Mouse (Mus musculus) spleen, adult 2 months (tissue): ENCODE measurements around the gene Sh3bgrl. TPM values are rescaled to one million over a fixed set of nuclear protein-coding genes. Genes with fewer than 3 reads are reported as not detected.

Experiments
- DNase-seq, 2 experiments: peaks; one replicate each; pipeline versions ENCODE4 v3.0.0 to v3.0.0-alpha.2; 2012 to 2021; ENCODE audit warnings: low spot score in 2 of 2, low read depth in 1 of 2
- H3K27ac ChIP-seq: fragments of 200-500 bp; 2 replicates; pipeline ENCODE4 v1.5.1; 2012; ENCODE audit warnings: low read length, inconsistent platforms; ENCODE audit not compliant: insufficient read depth
- H3K27me3 ChIP-seq: fragments of 200-500 bp; 2 replicates; pipeline ENCODE4 v1.6.1; 2012; ENCODE audit warnings: mild to moderate bottlenecking, moderate library complexity, low read length, inconsistent platforms; ENCODE audit not compliant: control insufficient read depth, insufficient read depth
- H3K36me3 ChIP-seq: fragments of 200-500 bp; 2 replicates; pipeline ENCODE4 v1.6.1; 2012; ENCODE audit warnings: mild to moderate bottlenecking, low read length, inconsistent platforms; ENCODE audit not compliant: control insufficient read depth, insufficient read depth
- H3K4me1 ChIP-seq: fragments of 200-500 bp; 2 replicates; pipeline ENCODE4 v1.6.1; 2011; ENCODE audit warnings: inconsistent platforms; ENCODE audit not compliant: control insufficient read depth, insufficient read depth, insufficient read length
- H3K4me3 ChIP-seq: fragments of 200-500 bp; 2 replicates; pipeline ENCODE4 v1.5.1; 2011; ENCODE audit warnings: mild to moderate bottlenecking, inconsistent platforms; ENCODE audit not compliant: insufficient read depth, insufficient read length; ENCODE audit errors: extremely low read depth
- CTCF ChIP-seq: fragments of 200-500 bp; IDR thresholded peaks from 2 replicates; pipeline ENCODE4 v1.5.1; 2011; ENCODE audit warnings: mild to moderate bottlenecking, inconsistent platforms; ENCODE audit not compliant: insufficient read depth, insufficient read length, insufficient replicate concordance; ENCODE audit errors: extremely low read depth
- POLR2A ChIP-seq: fragments of 200-500 bp; IDR thresholded peaks from 2 replicates; pipeline ENCODE4 v1.6.1; 2011; ENCODE audit warnings: low read depth, low read length, inconsistent platforms
- WGBS: fragments of 180-500 bp; shearing (Covaris S2); methylation state at CpG from one replicate; pipeline ENCODE4 v1.1.7; 2018; 5-methylcytosine and 5-hydroxymethylcytosine counted together
- polyA plus RNA-seq: library from polyadenylated mRNA; depleted of rRNA; stranded (reverse); fragments of >200 nt; gene quantifications from 2 replicates; pipeline ENCODE4 v1.2.3, GENCODE M21; 2012

The Sh3bgrl gene
- polyA plus RNA-seq, 1 experiment: 4.1 TPM

DNA sequence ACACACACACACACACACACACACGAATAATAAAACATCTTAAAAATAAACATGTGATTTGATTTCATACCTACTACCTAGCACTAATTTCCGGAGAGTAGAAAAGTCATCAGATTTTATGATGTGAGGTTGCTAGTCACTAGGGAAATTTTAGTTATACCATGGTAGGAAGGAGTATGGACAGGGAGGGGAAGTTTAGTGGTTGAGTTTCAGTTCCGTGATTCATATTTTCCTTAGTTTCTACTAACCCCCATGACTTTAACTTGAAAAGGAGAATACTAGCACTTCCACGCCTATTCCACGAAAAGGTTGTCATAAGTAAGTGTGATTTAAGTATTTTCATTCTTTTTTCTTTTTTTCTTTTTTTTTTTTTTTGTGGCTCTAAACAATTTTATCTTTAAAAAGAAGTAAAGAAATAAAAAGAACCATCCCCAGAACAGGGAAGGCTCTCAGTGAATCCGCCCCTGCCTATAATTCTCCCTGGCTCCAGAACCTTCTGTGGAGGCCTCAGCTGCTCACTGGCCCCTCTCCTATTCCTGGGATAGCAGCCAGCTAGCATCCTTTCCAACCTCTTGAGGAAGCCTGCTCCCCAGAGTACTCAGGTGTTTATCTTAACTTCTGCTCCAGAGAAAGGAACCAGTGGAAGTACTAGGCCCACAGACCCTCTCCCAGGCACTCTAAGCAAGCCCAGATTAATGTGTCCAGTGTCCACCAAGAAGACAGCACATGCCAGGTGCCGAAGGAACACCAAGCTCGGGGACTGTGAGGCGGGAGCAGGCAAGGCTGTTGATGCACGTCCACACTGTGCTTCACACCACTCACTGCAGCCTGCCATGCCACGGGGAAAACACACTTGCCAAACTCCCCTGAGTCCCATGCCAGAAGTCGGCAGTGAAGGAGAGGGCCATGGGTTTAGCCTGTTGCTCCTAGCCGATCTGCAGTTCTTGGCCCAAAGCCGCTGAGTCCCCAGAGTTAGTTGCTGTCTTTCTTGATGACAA lies 25.0 kb downstream of the Sh3bgrl start:
- WGBS: 81% methylated on average over 14 of the region's 14 CpGs
- Histone ChIP-seq H3K36me3 (no peaks in the 10 kb centered on the region), H3K27ac (no peak overlapping the region), H3K4me3 (no peak overlapping the region), H3K27me3 (no peaks in the 10 kb centered on the region), H3K4me1 (no peaks in the 10 kb centered on the region)
- DNase-seq: no peak
- no peak for TF ChIP-seq CTCF
- no peak for TF ChIP-seq POLR2A

DNA sequence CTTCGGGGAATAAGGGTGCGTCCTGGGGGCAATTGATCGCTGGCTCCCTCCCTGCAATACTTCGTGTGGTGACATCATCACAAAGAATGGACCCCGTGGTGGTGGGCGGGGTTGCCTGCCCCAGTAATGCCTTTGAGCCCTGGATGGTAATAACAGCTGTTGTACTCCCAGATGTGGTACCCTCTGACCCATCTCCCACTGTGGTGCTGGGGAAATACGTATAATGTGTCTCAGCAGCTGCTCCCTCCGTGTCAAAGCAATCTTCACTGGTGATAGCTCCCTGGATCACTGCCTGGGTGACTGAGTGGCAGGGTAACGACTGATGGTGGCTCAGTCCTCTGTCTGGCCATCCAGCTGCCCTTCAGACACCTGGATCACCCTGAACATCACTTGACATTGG lies 26.0 kb downstream of the Sh3bgrl start:
- no peaks in the 10 kb centered on the region for H3K4me1 ChIP-seq
- no peak for DNase-seq
- H3K4me3 ChIP-seq: no peak overlapping the region
- no peak for TF ChIP-seq CTCF
- H3K27me3 ChIP-seq: no peaks in the 10 kb centered on the region
- H3K36me3 ChIP-seq: no peaks in the 10 kb centered on the region
- H3K27ac ChIP-seq: no peak overlapping the region
- WGBS: 81% methylated on average over 9 of the region's 9 CpGs

DNA sequence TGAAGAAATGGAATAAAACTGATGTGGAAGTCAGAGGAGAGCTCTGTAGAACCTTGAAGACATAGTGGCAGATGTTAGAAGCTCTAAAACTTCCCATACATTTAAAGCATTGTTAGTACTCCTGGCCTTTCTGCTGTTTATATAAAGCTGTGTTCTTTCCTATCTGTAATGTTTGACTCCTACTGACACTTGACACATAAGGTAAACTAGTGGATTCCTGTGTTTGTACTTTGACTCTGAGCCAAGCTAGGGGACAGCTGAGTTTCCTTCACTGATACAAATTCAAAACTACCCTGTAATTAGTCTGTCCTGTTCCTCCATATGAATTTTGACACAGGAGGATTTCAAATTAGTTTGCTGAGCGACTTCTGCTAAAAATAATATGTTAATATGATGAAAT lies 27.5 kb downstream of the Sh3bgrl start:
- Histone ChIP-seq H3K27ac (no peak overlapping the region), H3K27me3 (no peaks in the 10 kb centered on the region), H3K4me3 (no peak overlapping the region), H3K4me1 (no peaks in the 10 kb centered on the region), H3K36me3 (no peaks in the 10 kb centered on the region)
- TF ChIP-seq CTCF (no peak), POLR2A (no peak)
- DNase-seq: no peak
- 49% methylated on average over 1 of the region's 1 CpGs for WGBS

DNA sequence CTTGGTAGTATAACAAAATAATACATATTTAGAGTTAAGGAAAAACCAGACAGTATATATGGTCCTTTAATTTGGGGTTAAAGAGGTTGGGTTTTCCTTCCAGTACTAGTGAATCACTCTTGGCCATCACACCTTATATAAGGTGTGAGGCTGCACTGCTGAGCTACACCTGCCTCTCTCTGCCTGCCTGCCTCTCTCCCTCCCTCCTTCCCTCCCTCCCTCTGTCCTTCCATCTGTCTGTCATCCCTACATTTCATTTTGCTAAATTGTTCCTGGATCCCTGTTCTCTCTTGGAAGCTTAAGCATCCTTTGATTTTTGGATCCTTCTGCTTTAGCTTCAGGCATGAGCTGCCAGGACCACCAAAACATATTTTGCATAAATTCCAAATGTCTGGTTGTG lies 28.6 kb downstream of the Sh3bgrl start:
- TF ChIP-seq POLR2A (no peak), CTCF (no peak)
- Histone ChIP-seq H3K4me1 (no peaks in the 10 kb centered on the region), H3K36me3 (no peaks in the 10 kb centered on the region; the same call in 1 of the 2 replicates), H3K4me3 (no peak overlapping the region), H3K27ac (no peak overlapping the region), H3K27me3 (no peaks in the 10 kb centered on the region)
- no peak for DNase-seq

DNA sequence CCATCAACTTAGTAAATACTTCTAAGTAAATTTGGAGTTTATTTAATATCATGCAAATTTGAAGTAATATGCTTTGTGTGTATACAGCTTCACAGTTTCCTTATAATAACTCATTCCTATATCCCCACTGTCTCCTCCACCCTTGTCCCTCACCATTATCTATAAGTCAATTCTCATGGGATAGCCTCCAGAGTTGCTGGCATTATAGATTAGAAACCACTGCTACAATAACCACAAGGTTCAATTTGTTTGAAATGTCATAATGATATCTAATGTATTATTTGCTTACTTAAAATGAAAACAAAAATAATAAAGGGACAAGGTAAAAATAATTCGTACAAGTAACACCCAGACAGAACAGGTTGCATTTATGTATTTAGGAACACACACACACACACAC lies 31.7 kb downstream of the Sh3bgrl start:
- 84% methylated on average over 1 of the region's 1 CpGs for WGBS
- H3K4me1 ChIP-seq: no peaks in the 10 kb centered on the region

DNA sequence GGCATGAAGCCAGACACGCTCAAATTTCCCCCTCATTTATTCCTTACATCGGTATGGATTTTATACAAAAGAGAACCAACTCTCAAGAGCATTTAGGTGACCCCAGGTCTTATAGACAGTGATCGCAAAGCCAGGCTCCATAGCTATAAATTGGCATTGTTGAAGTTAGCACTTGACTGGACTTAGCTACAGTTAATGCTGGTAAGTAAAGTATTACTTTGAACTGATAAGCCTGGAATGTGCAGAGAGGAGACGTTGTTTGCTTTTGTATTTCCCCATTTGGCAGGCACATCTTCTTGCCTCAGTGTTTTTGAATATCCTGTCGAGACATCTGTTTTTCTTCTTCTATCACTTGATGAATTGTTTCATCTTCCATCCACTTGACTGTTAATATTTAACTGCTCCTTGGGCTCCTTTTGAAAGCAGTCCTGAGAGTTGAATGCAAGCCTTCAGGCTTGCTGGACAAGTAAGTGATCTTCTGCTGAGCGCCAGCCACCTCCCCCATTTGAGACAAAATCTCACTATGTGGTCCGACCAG lies 32.5 kb downstream of the Sh3bgrl start:
- H3K36me3 ChIP-seq: no peaks in the 10 kb centered on the region; the same call in 1 of the 2 replicates
- no peak overlapping the region for H3K27ac ChIP-seq
- WGBS: 71% methylated on average over 7 of the region's 7 CpGs
- no peaks in the 10 kb centered on the region for H3K27me3 ChIP-seq
- no peak overlapping the region for H3K4me3 ChIP-seq
- no peak for DNase-seq
- TF ChIP-seq CTCF (no peak), POLR2A (no peak)
- no peaks in the 10 kb centered on the region for H3K4me1 ChIP-seq

More for the DNA sequence above, 31.7 kb downstream of the Sh3bgrl start:
- Histone ChIP-seq H3K36me3 (no peaks in the 10 kb centered on the region; the same call in 1 of the 2 replicates), H3K27me3 (no peaks in the 10 kb centered on the region), H3K27ac (no peak overlapping the region), H3K4me3 (no peak overlapping the region)
- DNase-seq: no peak
- TF ChIP-seq CTCF: no peak
- no peak for TF ChIP-seq POLR2A

DNA sequence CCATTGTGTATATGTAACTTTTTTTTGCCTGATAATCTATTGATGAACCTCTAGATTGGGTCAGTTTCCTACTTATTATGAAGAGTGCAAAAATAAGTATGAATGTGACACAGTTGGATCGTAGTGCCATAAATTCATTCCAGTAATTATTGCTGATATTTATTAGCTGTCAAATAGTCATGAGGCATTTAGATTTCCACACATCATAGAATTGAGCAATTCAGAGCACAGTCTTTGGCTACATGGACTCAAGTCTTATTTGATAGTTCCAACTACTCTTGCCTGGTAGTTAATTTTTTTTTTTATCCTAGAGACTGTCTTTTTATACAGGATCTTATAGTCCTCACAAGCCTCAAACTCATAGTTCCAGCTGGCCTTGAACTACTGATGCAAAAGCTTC lies 34.9 kb downstream of the Sh3bgrl start:
- WGBS: 93% methylated on average over 1 of the region's 1 CpGs
- TF ChIP-seq POLR2A: no peak
- TF ChIP-seq CTCF: no peak
- Histone ChIP-seq H3K36me3 (no peaks in the 10 kb centered on the region; the same call in 1 of the 2 replicates), H3K27me3 (no peaks in the 10 kb centered on the region), H3K4me3 (no peak overlapping the region), H3K4me1 (no peaks in the 10 kb centered on the region), H3K27ac (no peak overlapping the region)
- no peak for DNase-seq
